Mouse (Mus musculus) C2C12 (cell line): ENCODE results near the gene Smarca1.

ENCODE experiments used
- CTCF ChIP-seq: IDR thresholded peaks from one replicate; pipeline ENCODE4 v1.5.1; 2011; ENCODE audit not compliant: control insufficient read depth, insufficient read depth, insufficient read length
- FOSL1 ChIP-seq: IDR thresholded peaks from one replicate; pipeline ENCODE4 v1.8.0; 2011; ENCODE audit warnings: mild to moderate bottlenecking, low read length; ENCODE audit not compliant: poor library complexity, insufficient read depth, severe bottlenecking
- MYOD1 ChIP-seq: IDR thresholded peaks from one replicate; pipeline ENCODE4 v1.6.1; 2011; ENCODE audit warnings: low read depth; ENCODE audit not compliant: control insufficient read depth, insufficient read length

DNA sequence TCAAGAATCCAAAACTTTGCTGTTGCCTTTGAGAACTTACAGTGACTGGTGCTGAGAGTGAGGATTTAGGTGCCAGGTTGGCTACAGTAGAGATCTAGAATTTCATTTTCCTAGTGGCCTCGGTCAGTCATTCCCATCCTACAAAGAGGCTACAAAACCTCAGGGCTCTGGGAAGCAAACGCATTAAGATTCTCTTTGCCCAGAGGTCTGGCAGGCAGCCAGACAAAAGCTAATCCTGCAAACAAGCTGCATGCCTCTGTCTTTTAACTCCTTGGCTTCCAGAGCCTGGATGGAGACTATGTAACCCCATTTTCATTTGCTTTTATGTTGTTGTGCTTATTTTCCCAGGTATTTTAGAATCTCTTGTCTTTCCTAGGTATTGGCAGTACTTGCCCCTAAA is 45.0 kb upstream of the Smarca1 start:
- no peak for TF ChIP-seq CTCF
- TF ChIP-seq FOSL1: no peak
- TF ChIP-seq MYOD1: no peak
